Mouse (Mus musculus): ENCODE results near the gene Aldh1a7. TPM values are rescaled to one million over a fixed set of nuclear protein-coding genes. Genes with fewer than 3 reads are reported as not detected.

Gene Aldh1a7
- 0.19 and 0.72 TPM in 2 replicates for polyA plus RNA-seq (2014; fragmentation: Nextera tagmentation; extraction: Ambion mirVana)

GRCm38 (mm10) chr19:20727381-20727780, at the start of gene Aldh1a7:
Aldh1a7 (minus strand) TSS chr19:20727562.
- ATAC-seq (no peak), DNase-seq (ENCODE audit: low spot score) (no peak)
- Histone ChIP-seq H3K4me3 (ENCODE audit: low read depth, low read length) (no peak within 1 kb of the TSS), H3K4me2 (ENCODE audit: low read length) (no peak within 1 kb of the TSS), H3K27me3 (replicated peaks; ENCODE audit: control insufficient read depth, insufficient read depth, low read length) (no peaks in the 10 kb centered on the region), H3K27ac (ENCODE audit: low read depth, low read length) (no peak within 1 kb of the TSS), H3K4me1 (ENCODE audit: control insufficient read depth, insufficient read depth, low read length) (no peaks in the 10 kb centered on the region), H3K36me3 (ENCODE audit: control insufficient read depth, insufficient read depth, low read length) (no peaks in the 10 kb centered on the region), H3K9ac (ENCODE audit: low read length) (no peak within 1 kb of the TSS), H3K9me3 (replicated peaks; ENCODE audit: control insufficient read depth, low read length) (no peaks in the 10 kb centered on the region)
- 66% methylated on average over 2 of the region's 2 CpGs for WGBS

- ATAC-seq (no peak), DNase-seq (ENCODE audit: low spot score) (no peak)
- no peak overlapping the region for H3K9ac ChIP-seq (ENCODE audit: low read length)
- H3K9me3 ChIP-seq (replicated peaks; ENCODE audit: control insufficient read depth, low read length), result no peaks in the 10 kb centered on the region
- H3K27ac ChIP-seq (ENCODE audit: low read depth, low read length), result no peak overlapping the region
- no peak overlapping the region for H3K4me2 ChIP-seq (ENCODE audit: low read length)
- no peaks in the 10 kb centered on the region for H3K27me3 ChIP-seq (replicated peaks; ENCODE audit: control insufficient read depth, insufficient read depth, low read length)
- no peaks in the 10 kb centered on the region for H3K4me1 ChIP-seq (ENCODE audit: control insufficient read depth, insufficient read depth, low read length)
- WGBS, result 83% methylated on average over 2 of the region's 2 CpGs
- no peaks in the 10 kb centered on the region for H3K36me3 ChIP-seq (ENCODE audit: control insufficient read depth, insufficient read depth, low read length)
- H3K4me3 ChIP-seq (ENCODE audit: low read depth, low read length), result no peak overlapping the region
Observed at GRCm38 (mm10) chr19:20775681-20776080, 48.3 kb upstream of the Aldh1a7 start.

GRCm38 (mm10) chr19:20773941-20774340, 46.6 kb upstream of the Aldh1a7 start:
- Histone ChIP-seq H3K4me1 (ENCODE audit: control insufficient read depth, insufficient read depth, low read length) (no peaks in the 10 kb centered on the region), H3K4me2 (ENCODE audit: low read length) (no peak overlapping the region), H3K9me3 (replicated peaks; ENCODE audit: control insufficient read depth, low read length) (no peaks in the 10 kb centered on the region), H3K9ac (ENCODE audit: low read length) (no peak overlapping the region), H3K4me3 (ENCODE audit: low read depth, low read length) (no peak overlapping the region), H3K27ac (ENCODE audit: low read depth, low read length) (no peak overlapping the region), H3K27me3 (replicated peaks; ENCODE audit: control insufficient read depth, insufficient read depth, low read length) (no peaks in the 10 kb centered on the region), H3K36me3 (ENCODE audit: control insufficient read depth, insufficient read depth, low read length) (no peaks in the 10 kb centered on the region)
- ATAC-seq (no peak), DNase-seq (ENCODE audit: low spot score) (no peak)
- WGBS, result 90% methylated on average over 7 of the region's 7 CpGs

GRCm38 (mm10) chr19:20764214-20764613, 36.9 kb upstream of the Aldh1a7 start:
- H3K4me3 ChIP-seq (ENCODE audit: low read depth, low read length), result no peak overlapping the region
- peak; percentile 84 for ATAC-seq
- no peaks in the 10 kb centered on the region for H3K27me3 ChIP-seq (replicated peaks; ENCODE audit: control insufficient read depth, insufficient read depth, low read length)
- H3K4me1 ChIP-seq (ENCODE audit: control insufficient read depth, insufficient read depth, low read length), result no peaks in the 10 kb centered on the region
- DNase-seq (ENCODE audit: low spot score), result peak; percentile 83
- H3K9ac ChIP-seq (ENCODE audit: low read length), result no peak overlapping the region
- H3K27ac ChIP-seq (ENCODE audit: low read depth, low read length), result no peak overlapping the region
- no peaks in the 10 kb centered on the region for H3K9me3 ChIP-seq (replicated peaks; ENCODE audit: control insufficient read depth, low read length)
- no peaks in the 10 kb centered on the region for H3K36me3 ChIP-seq (ENCODE audit: control insufficient read depth, insufficient read depth, low read length)
- H3K4me2 ChIP-seq (ENCODE audit: low read length), result no peak overlapping the region
- 13% methylated on average over 1 of the region's 1 CpGs for WGBS

- Histone ChIP-seq H3K36me3 (ENCODE audit: control insufficient read depth, insufficient read depth, low read length) (no peaks in the 10 kb centered on the region), H3K9me3 (replicated peaks; ENCODE audit: control insufficient read depth, low read length) (no peaks in the 10 kb centered on the region), H3K4me1 (ENCODE audit: control insufficient read depth, insufficient read depth, low read length) (no peaks in the 10 kb centered on the region), H3K27me3 (replicated peaks; ENCODE audit: control insufficient read depth, insufficient read depth, low read length) (no peaks in the 10 kb centered on the region), H3K4me2 (ENCODE audit: low read length) (no peak overlapping the region), H3K27ac (ENCODE audit: low read depth, low read length) (no peak overlapping the region), H3K9ac (ENCODE audit: low read length) (no peak overlapping the region), H3K4me3 (ENCODE audit: low read depth, low read length) (no peak overlapping the region)
- no peak for ATAC-seq
- DNase-seq (ENCODE audit: low spot score), result no peak
- 76% methylated on average over 4 of the region's 4 CpGs for WGBS
Observed at GRCm38 (mm10) chr19:20761675-20762426, 34.5 kb upstream of the Aldh1a7 start.

- no peak for ATAC-seq
- no peak for DNase-seq (ENCODE audit: low spot score)
- H3K36me3 ChIP-seq (ENCODE audit: control insufficient read depth, insufficient read depth, low read length), result no peaks in the 10 kb centered on the region
- H3K4me2 ChIP-seq (ENCODE audit: low read length), result no peak overlapping the region
- H3K4me1 ChIP-seq (ENCODE audit: control insufficient read depth, insufficient read depth, low read length), result no peaks in the 10 kb centered on the region
- no peak overlapping the region for H3K9ac ChIP-seq (ENCODE audit: low read length)
- H3K27ac ChIP-seq (ENCODE audit: low read depth, low read length), result no peak overlapping the region
- H3K9me3 ChIP-seq (replicated peaks; ENCODE audit: control insufficient read depth, low read length), result no peaks in the 10 kb centered on the region
- WGBS, result 78% methylated on average over 3 of the region's 3 CpGs
- H3K4me3 ChIP-seq (ENCODE audit: low read depth, low read length), result no peak overlapping the region
- no peaks in the 10 kb centered on the region for H3K27me3 ChIP-seq (replicated peaks; ENCODE audit: control insufficient read depth, insufficient read depth, low read length)
Observed at GRCm38 (mm10) chr19:20761119-20761518, 33.8 kb upstream of the Aldh1a7 start.

GRCm38 (mm10) chr19:20744630-20745029, 17.3 kb upstream of the Aldh1a7 start:
- DNase-seq (ENCODE audit: low spot score) (no peak), ATAC-seq (no peak)
- Histone ChIP-seq H3K4me1 (ENCODE audit: control insufficient read depth, insufficient read depth, low read length) (no peaks in the 10 kb centered on the region), H3K9ac (ENCODE audit: low read length) (no peak overlapping the region), H3K9me3 (replicated peaks; ENCODE audit: control insufficient read depth, low read length) (no peaks in the 10 kb centered on the region), H3K4me2 (ENCODE audit: low read length) (no peak overlapping the region), H3K27me3 (replicated peaks; ENCODE audit: control insufficient read depth, insufficient read depth, low read length) (no peaks in the 10 kb centered on the region), H3K27ac (ENCODE audit: low read depth, low read length) (no peak overlapping the region), H3K36me3 (ENCODE audit: control insufficient read depth, insufficient read depth, low read length) (no peaks in the 10 kb centered on the region), H3K4me3 (ENCODE audit: low read depth, low read length) (no peak overlapping the region)
- 91% methylated on average over 1 of the region's 1 CpGs for WGBS

GRCm38 (mm10) chr19:20728278-20728677, 916 bp upstream of the Aldh1a7 start:
- WGBS, result 77% methylated on average over 1 of the region's 1 CpGs
- H3K36me3 ChIP-seq (ENCODE audit: control insufficient read depth, insufficient read depth, low read length), result no peaks in the 10 kb centered on the region
- no peaks in the 10 kb centered on the region for H3K4me1 ChIP-seq (ENCODE audit: control insufficient read depth, insufficient read depth, low read length)
- no peaks in the 10 kb centered on the region for H3K27me3 ChIP-seq (replicated peaks; ENCODE audit: control insufficient read depth, insufficient read depth, low read length)
- H3K4me3 ChIP-seq (ENCODE audit: low read depth, low read length), result no peak overlapping the region
- no peak overlapping the region for H3K27ac ChIP-seq (ENCODE audit: low read depth, low read length)
- H3K9ac ChIP-seq (ENCODE audit: low read length), result no peak overlapping the region
- H3K4me2 ChIP-seq (ENCODE audit: low read length), result no peak overlapping the region
- ATAC-seq (no peak), DNase-seq (ENCODE audit: low spot score) (no peak)
- H3K9me3 ChIP-seq (replicated peaks; ENCODE audit: control insufficient read depth, low read length), result no peaks in the 10 kb centered on the region

GRCm38 (mm10) chr19:20722913-20723312, 4.4 kb downstream of the Aldh1a7 start:
- Histone ChIP-seq H3K27ac (ENCODE audit: low read depth, low read length) (no peak overlapping the region), H3K9me3 (replicated peaks; ENCODE audit: control insufficient read depth, low read length) (no peaks in the 10 kb centered on the region), H3K36me3 (ENCODE audit: control insufficient read depth, insufficient read depth, low read length) (no peaks in the 10 kb centered on the region), H3K4me2 (ENCODE audit: low read length) (no peak overlapping the region), H3K27me3 (replicated peaks; ENCODE audit: control insufficient read depth, insufficient read depth, low read length) (no peaks in the 10 kb centered on the region), H3K9ac (ENCODE audit: low read length) (no peak overlapping the region), H3K4me3 (ENCODE audit: low read depth, low read length) (no peak overlapping the region), H3K4me1 (ENCODE audit: control insufficient read depth, insufficient read depth, low read length) (no peaks in the 10 kb centered on the region)
- DNase-seq (ENCODE audit: low spot score) (no peak), ATAC-seq (no peak)
- 81% methylated on average over 2 of the region's 2 CpGs for WGBS
